ENCODE assay signal across 8 mouse cellular contexts in the genomic region with DNA sequence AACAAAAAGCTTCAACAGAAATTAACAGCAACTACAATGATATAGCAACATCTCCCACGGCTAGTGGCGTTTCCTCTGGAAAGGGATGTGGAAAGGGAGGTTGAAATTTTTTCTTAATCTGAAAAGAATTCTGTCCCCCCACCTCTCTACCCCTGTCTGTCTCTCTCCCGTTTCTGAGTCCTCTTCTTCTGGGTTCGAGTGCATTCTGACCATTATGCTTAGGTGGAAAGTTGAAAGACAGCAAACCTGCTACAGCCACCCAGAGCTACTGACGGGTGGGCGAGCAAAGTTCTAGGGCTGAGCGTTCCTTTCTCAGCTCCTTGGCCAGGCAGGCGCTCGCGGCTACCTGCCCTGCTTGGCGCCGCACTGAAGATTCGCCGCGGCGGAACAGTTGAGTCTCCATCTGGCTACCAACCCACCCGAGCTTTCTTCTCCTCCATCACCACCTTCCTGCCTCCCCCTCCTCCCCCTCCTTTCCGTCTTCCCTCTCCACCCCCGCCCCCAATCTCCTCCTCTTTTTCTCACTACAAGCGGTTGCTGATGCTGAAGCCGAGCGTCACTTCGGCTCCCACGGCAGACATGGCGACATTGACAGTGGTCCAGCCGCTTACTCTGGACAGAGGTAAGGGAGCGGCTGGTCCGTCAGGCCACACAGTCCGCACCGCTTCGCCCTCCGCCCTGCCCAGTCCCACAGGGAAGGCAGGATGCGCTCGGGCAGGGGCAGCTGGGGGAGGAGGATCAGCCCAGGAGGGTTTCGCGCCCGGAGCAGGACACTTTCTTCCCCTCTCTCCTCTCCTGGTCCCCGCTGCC. TPM values are rescaled to one million over a fixed set of nuclear protein-coding genes. Genes with fewer than 3 reads are reported as not detected.
DNase-seq lines count a peak whose midpoint lies in the region; ATAC-seq and TF ChIP-seq lines count a peak whose summit lies in the region.

Gene Lin7a, plus strand, starts transcription at position 366 of the 810 bp plus-strand sequence.

- ATAC-seq in lung, postnatal 0 days = peak; percentile 47
- peak; percentile 72 for ATAC-seq in midbrain, embryonic 14.5 days (ENCODE audit: low FRiP score, low TSS enrichment)

- no peaks in the 10 kb centered on the region for H3K36me3 ChIP-seq in lung, postnatal 0 days (ENCODE audit: insufficient read depth, low read length)
- no peaks in the 10 kb centered on the region for H3K36me3 ChIP-seq in hindbrain, embryonic 10.5 days
- H3K36me3 ChIP-seq in midbrain, embryonic 14.5 days (ENCODE audit: control insufficient read depth, insufficient read depth, low read length) = no peaks in the 10 kb centered on the region

- intact Hi-C loops in left cerebral cortex, adult 2 months (cut with DNase I) = loop anchor here (1.0 to 10.0 kb wide), 5 partner anchors 66 to 657 kb away; no protein-coding TSS in a partner anchor

- H3K27me3 ChIP-seq in lung, postnatal 0 days (replicated peaks; ENCODE audit: insufficient read depth, low read length) = no peaks in the 10 kb centered on the region
- peaks cover 43% of the 10 kb centered on the region for H3K27me3 ChIP-seq in hindbrain, embryonic 10.5 days (ENCODE audit: insufficient read depth, poor library complexity, severe bottlenecking)
- peaks cover 3% of the 10 kb centered on the region; the same call in 1 of the 2 replicates for H3K27me3 ChIP-seq in midbrain, embryonic 14.5 days (ENCODE audit: control insufficient read depth, insufficient read depth, low read length)

- 1% methylated on average over 35 of the region's 38 CpGs for WGBS in lung, postnatal 0 days
- 2% methylated on average over 38 of the region's 38 CpGs for WGBS in hindbrain, embryonic 10.5 days
- WGBS in midbrain, embryonic 14.5 days = 1% methylated on average over 38 of the region's 38 CpGs

- no peaks in the 10 kb centered on the region for H3K9me3 ChIP-seq in lung, postnatal 0 days (ENCODE audit: low read length)
- no peaks in the 10 kb centered on the region for H3K9me3 ChIP-seq in hindbrain, embryonic 10.5 days
- no peaks in the 10 kb centered on the region for H3K9me3 ChIP-seq in midbrain, embryonic 14.5 days (ENCODE audit: control insufficient read depth, low read length)

- DNase-seq in lung, postnatal 0 days (ENCODE audit: low spot score) = no peak
- DNase-seq in lung, postnatal 36 days = no peak
- peak; percentile 26 for DNase-seq in embryo, embryonic 11.5 days (ENCODE audit: low read depth, low spot score)
- peak; percentile 68 for DNase-seq in hindbrain, embryonic 10.5 days (ENCODE audit: low spot score)
- DNase-seq in left cerebral cortex, adult 2 months (ENCODE audit: extremely low spot score in 1 of 2, low spot score in 2 of 2) = peak in 1 of 2 experiments; percentile 54
- DNase-seq in midbrain, embryonic 14.5 days = peak; percentile 81
- DNase-seq in testis, postnatal 14 days (ENCODE audit: low spot score) = peak; percentile 5
- no peak for DNase-seq in spleen, postnatal 14 days (ENCODE audit: low spot score in 2 of 2)

- TF ChIP-seq EP300 in lung, postnatal 0 days (IDR thresholded peaks at IDR 0.05) = no peak

- TF ChIP-seq CTCF in lung, postnatal 0 days (IDR thresholded peaks at IDR 0.05) = no peak
- no peak for TF ChIP-seq CTCF in left cerebral cortex, adult 2 months (IDR thresholded peaks at IDR 0.05)

- peak within 1 kb of the TSS; percentile 93 for H3K4me2 ChIP-seq in lung, postnatal 0 days (replicated peaks; ENCODE audit: low read depth, low read length)
- H3K4me2 ChIP-seq in midbrain, embryonic 14.5 days (ENCODE audit: low read length) = peak within 1 kb of the TSS; percentile 79

- H3K9ac ChIP-seq in lung, postnatal 0 days (replicated peaks; ENCODE audit: low read depth) = no peak within 1 kb of the TSS
- peak within 1 kb of the TSS; percentile 90 for H3K9ac ChIP-seq in midbrain, embryonic 14.5 days (replicated peaks; ENCODE audit: low read length)

- H3K27ac ChIP-seq in lung, postnatal 0 days (ENCODE audit: low read length) = no peak within 1 kb of the TSS
- H3K27ac ChIP-seq in hindbrain, embryonic 10.5 days = peak within 1 kb of the TSS; percentile 86
- H3K27ac ChIP-seq in left cerebral cortex, adult 2 months = peak within 1 kb of the TSS; percentile 97
- H3K27ac ChIP-seq in midbrain, embryonic 14.5 days (replicated peaks; ENCODE audit: low read depth, low read length) = peak within 1 kb of the TSS; percentile 90

- peak within 1 kb of the TSS; percentile 48 for H3K4me3 ChIP-seq in lung, postnatal 0 days (ENCODE audit: low read depth, low read length)
- H3K4me3 ChIP-seq in hindbrain, embryonic 10.5 days = peak within 1 kb of the TSS; percentile 76
- H3K4me3 ChIP-seq in left cerebral cortex, adult 2 months = peak within 1 kb of the TSS; percentile 85
- H3K4me3 ChIP-seq in midbrain, embryonic 14.5 days (replicated peaks; ENCODE audit: low read depth, low read length) = peak within 1 kb of the TSS; percentile 85

- H3K4me1 ChIP-seq in lung, postnatal 0 days (ENCODE audit: insufficient read depth, low read depth, low read length) = no peaks in the 10 kb centered on the region
- H3K4me1 ChIP-seq in hindbrain, embryonic 10.5 days (replicated peaks) = peaks cover 13% of the 10 kb centered on the region; the same call in 1 of the 2 replicates
- no peaks in the 10 kb centered on the region for H3K4me1 ChIP-seq in midbrain, embryonic 14.5 days (ENCODE audit: control insufficient read depth, insufficient read depth, low read length)

RNA-seq across cellular contexts. Expression of gene Lin7a, which starts in this region (rescaled TPM):
- 0.42 and 0.43 TPM in 2 replicates for polyA plus RNA-seq in lung, postnatal 0 days (2015; fragmentation: Nextera tagmentation; extraction: Ambion mirVana)
- polyA plus RNA-seq in hindbrain, embryonic 10.5 days (2016; fragmentation: Nextera tagmentation; extraction: Ambion mirVana) = 3.8 and 10.5 TPM in 2 replicates
- 10 to 100 TPM; 57.8 to 59.6 TPM for total RNA-seq in left cerebral cortex, adult 2 months (2021)
- 37.0 and 40.3 TPM in 2 replicates for polyA plus RNA-seq in midbrain, embryonic 14.5 days (2014; fragmentation: Nextera tagmentation; extraction: Ambion mirVana)

Comparison
In these comparisons a context has a peak if more than half of its experiments do, and no peak if none do; other contexts are left out.
1. Peak in ATAC-seq, H3K4me3 ChIP-seq and H3K4me2 ChIP-seq in lung, postnatal 0 days; RNA of the gene not detected or under 1 TPM.
2. DNase-seq: peak in embryo, embryonic 11.5 days (single experiment), hindbrain, embryonic 10.5 days (single experiment), midbrain, embryonic 14.5 days (single experiment) and testis, postnatal 14 days (single experiment); none in lung, postnatal 0 days (single experiment), lung, postnatal 36 days (single experiment) and spleen, postnatal 14 days (0 of 2).
3. Peak in every context shown above with its lines, with median percentiles within 50 percentile points of each other: H3K4me3 ChIP-seq.